Mouse (Mus musculus) stomach, embryonic 16.5 days (tissue): Measurements from ENCODE around the gene Smim10l2a. TPM values are rescaled to one million over a fixed set of nuclear protein-coding genes. Genes with fewer than 3 reads are reported as not detected.

ENCODE experiments used
- ATAC-seq: fragments of 200-750 bp; cut with Nextera tagmentation; 2 replicates; pipeline ENCODE4 v1.8.0; 2017; ENCODE audit warnings: moderate number of reproducible peaks, moderate TSS enrichment; ENCODE audit not compliant: insufficient read depth, low FRiP score
- H3K27ac ChIP-seq: fragments of 300-500 bp; sonication (generic); 2 replicates; pipeline ENCODE4 v1.5.1; 2014; ENCODE audit warnings: low read length
- H3K27me3 ChIP-seq: fragments of 300-500 bp; sonication (generic); 2 replicates; pipeline ENCODE4 v1.6.1; 2014; ENCODE audit warnings: low read length, control low read depth, mixed read lengths; ENCODE audit not compliant: control insufficient read depth, insufficient read depth
- H3K36me3 ChIP-seq: fragments of 300-500 bp; sonication (generic); 2 replicates; pipeline ENCODE4 v1.6.1; 2014; ENCODE audit warnings: low read length; ENCODE audit not compliant: control insufficient read depth, insufficient read depth
- H3K4me1 ChIP-seq: fragments of 300-500 bp; sonication (generic); 2 replicates; pipeline ENCODE4 v1.6.1; 2014; ENCODE audit warnings: low read length, control low read depth, mixed read lengths; ENCODE audit not compliant: control insufficient read depth, insufficient read depth
- H3K4me2 ChIP-seq: fragments of 300-500 bp; sonication (generic); 2 replicates; pipeline ENCODE4 v1.6.1; 2014; ENCODE audit warnings: low read depth, low read length, mixed read lengths
- H3K4me3 ChIP-seq: fragments of 300-500 bp; sonication (generic); replicated peaks from 2 replicates; pipeline ENCODE4 v1.5.1; 2014; ENCODE audit warnings: mild to moderate bottlenecking, low read length
- H3K9ac ChIP-seq: fragments of 300-500 bp; sonication (generic); 2 replicates; pipeline ENCODE4 v1.6.1; 2014; ENCODE audit warnings: low read length
- H3K9me3 ChIP-seq: fragments of 300-500 bp; sonication (generic); replicated peaks from 2 replicates; pipeline ENCODE4 v1.6.1; 2016; ENCODE audit warnings: low read length, control low read depth; ENCODE audit not compliant: control insufficient read depth
- WGBS: fragments of 180-500 bp; shearing (Covaris S2); extraction: QIAGEN DNeasy Blood & Tissue Kit; methylation state at CpG from one replicate; pipeline ENCODE4 v1.1.7; 2014; 5-methylcytosine and 5-hydroxymethylcytosine counted together
- polyA plus RNA-seq: library from polyadenylated mRNA; unstranded; fragments of >200 nt; fragmentation: Nextera tagmentation; extraction: Ambion mirVana; gene quantifications from 2 replicates; pipeline ENCODE4 v1.2.1, GENCODE M21; 2015

The Smim10l2a gene
- polyA plus RNA-seq, 1 experiment from 2014 or later: 3.7 TPM

DNA sequence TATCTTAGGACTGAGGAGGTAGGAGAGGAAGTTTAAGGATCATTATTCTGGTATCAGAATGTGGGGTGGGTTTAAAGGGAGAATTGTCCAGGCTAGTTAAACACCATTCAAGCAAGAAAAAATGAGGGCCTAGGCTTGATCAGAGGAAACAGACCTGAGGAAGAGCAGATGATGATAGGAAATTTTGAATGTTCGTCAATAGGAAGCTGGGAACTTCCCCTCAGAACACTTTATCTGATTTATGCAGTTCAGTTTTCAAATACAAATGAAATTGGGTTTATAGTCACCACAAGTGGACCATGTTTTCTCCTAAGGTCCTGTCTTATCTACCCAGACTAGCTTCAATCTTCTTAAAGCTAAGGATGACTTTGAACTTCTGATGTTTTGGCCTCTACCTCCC lies 31.1 kb downstream of the Smim10l2a start:
- H3K4me3 ChIP-seq: no peak overlapping the region
- 62% methylated on average over 1 of the region's 1 CpGs for WGBS
- no peak for ATAC-seq
- no peak overlapping the region for H3K27ac ChIP-seq
- H3K27me3 ChIP-seq: no peaks in the 10 kb centered on the region
- no peak overlapping the region for H3K9ac ChIP-seq
- H3K9me3 ChIP-seq: no peaks in the 10 kb centered on the region
- no peaks in the 10 kb centered on the region for H3K4me1 ChIP-seq
- H3K4me2 ChIP-seq: no peak overlapping the region
- H3K36me3 ChIP-seq: no peaks in the 10 kb centered on the region

DNA sequence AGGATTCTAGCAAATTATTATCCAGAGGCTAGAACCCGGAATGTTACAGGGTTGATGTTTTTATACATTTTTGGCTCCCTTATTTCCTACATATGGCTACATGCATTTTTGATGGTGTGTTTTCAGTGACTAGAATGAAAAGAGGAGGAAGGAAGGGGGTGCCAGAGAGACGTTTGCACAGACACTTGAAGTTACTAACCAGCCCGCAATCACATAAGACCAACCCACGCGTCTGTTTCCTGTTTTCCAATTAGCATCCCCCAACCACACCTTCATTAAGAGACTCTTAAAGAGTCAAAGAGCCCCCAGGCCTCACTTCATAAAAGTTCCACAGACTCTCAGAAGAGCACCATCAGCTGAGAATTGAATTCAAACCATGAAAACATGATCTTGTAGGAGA lies 31.7 kb downstream of the Smim10l2a start:
- no peaks in the 10 kb centered on the region for H3K4me1 ChIP-seq
- no peak overlapping the region for H3K4me3 ChIP-seq
- H3K36me3 ChIP-seq: no peaks in the 10 kb centered on the region
- H3K27ac ChIP-seq: no peak overlapping the region
- WGBS: 68% methylated on average over 5 of the region's 5 CpGs
- H3K27me3 ChIP-seq: no peaks in the 10 kb centered on the region
- no peak for ATAC-seq
- no peak overlapping the region for H3K4me2 ChIP-seq
- no peak overlapping the region for H3K9ac ChIP-seq
- no peaks in the 10 kb centered on the region for H3K9me3 ChIP-seq

DNA sequence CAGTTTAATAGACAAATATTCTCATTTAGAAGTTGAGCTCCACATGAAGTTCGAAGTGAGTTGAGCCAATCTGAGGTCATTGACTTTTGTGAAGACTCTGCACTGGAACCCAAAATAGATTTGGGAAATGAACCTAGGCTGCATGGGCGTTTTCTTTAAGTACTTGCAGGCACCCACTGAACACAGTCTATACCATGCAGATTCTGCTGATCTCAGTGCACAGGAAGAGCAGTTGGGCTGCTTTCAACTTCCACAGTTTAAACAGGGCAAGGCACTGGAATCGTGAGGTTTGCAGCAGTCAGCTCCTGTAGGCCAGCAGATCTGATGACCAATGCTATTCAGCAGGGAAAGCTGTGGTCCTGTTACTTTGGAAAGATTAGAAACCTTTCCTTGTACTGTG lies 41.9 kb downstream of the Smim10l2a start:
- H3K9me3 ChIP-seq: no peaks in the 10 kb centered on the region
- H3K27me3 ChIP-seq: no peaks in the 10 kb centered on the region
- WGBS: 53% methylated on average over 3 of the region's 3 CpGs
- no peak overlapping the region for H3K4me2 ChIP-seq
- H3K4me3 ChIP-seq: no peak overlapping the region
- ATAC-seq: no peak
- H3K4me1 ChIP-seq: no peaks in the 10 kb centered on the region
- H3K27ac ChIP-seq: no peak overlapping the region
- no peak overlapping the region for H3K9ac ChIP-seq
- no peaks in the 10 kb centered on the region for H3K36me3 ChIP-seq

GRCm38 (mm10) chrX:56417541-56417940 lies 43.2 kb downstream of the Smim10l2a start:
- no peaks in the 10 kb centered on the region for H3K4me1 ChIP-seq
- H3K9ac ChIP-seq: no peak overlapping the region
- no peaks in the 10 kb centered on the region for H3K36me3 ChIP-seq
- H3K27ac ChIP-seq: no peak overlapping the region
- no peak for ATAC-seq
- H3K9me3 ChIP-seq: no peaks in the 10 kb centered on the region
- H3K4me2 ChIP-seq: no peak overlapping the region
- H3K27me3 ChIP-seq: no peaks in the 10 kb centered on the region
- no peak overlapping the region for H3K4me3 ChIP-seq
- 70% methylated on average over 4 of the region's 4 CpGs for WGBS

Other genes with a start within 250 kb of the Smim10l2a start
- gene 3830403N18Rik, start 238.0 kb upstream of the Smim10l2a start, polyA plus RNA-seq: 1.5 and 1.7 TPM in 2 replicates
- gene Gm773, start 161.7 kb upstream of the Smim10l2a start, polyA plus RNA-seq: not detected in 2 replicates
- gene Zfp449, start 28.2 kb upstream of the Smim10l2a start, polyA plus RNA-seq: 8.3 and 9.2 TPM in 2 replicates
- gene Gm2174, start 73.4 kb downstream of the Smim10l2a start, polyA plus RNA-seq: 2.4 TPM in 2 replicates
- gene Ints6l, start 80.3 kb downstream of the Smim10l2a start, polyA plus RNA-seq: 27.2 and 28.5 TPM in 2 replicates
- not detected in 2 replicates for gene Gm10477, start 150.2 kb downstream of the Smim10l2a start, polyA plus RNA-seq
- gene Gm648, start 175.0 kb downstream of the Smim10l2a start, polyA plus RNA-seq: 0.30 TPM in 1 of 2 replicates, not detected in the other
- 26.0 and 27.3 TPM in 2 replicates for gene Mmgt1, start 223.5 kb downstream of the Smim10l2a start, polyA plus RNA-seq
- gene Slc9a6, start 235.2 kb downstream of the Smim10l2a start, polyA plus RNA-seq: 16.6 and 18.5 TPM in 2 replicates